Mouse (Mus musculus): ENCODE results near the gene Hsf5.

The Hsf5 gene

GRCm38 (mm10) chr11:87590841-87591525 is 26.0 kb upstream of the Hsf5 start:
- no peak for DNase-seq (ENCODE audit: low read depth)

GRCm38 (mm10) chr11:87591526-87592353 is 25.2 kb upstream of the Hsf5 start, which contains the start of gene Mtmr4:
Mtmr4 (plus strand) TSS chr11:87592162.
- peak; percentile 100 for DNase-seq (ENCODE audit: low read depth)

- DNase-seq (ENCODE audit: low read depth) = no peak
These were observed 24.6 kb upstream of the Hsf5 start for GRCm38 (mm10) chr11:87592354-87592695.

GRCm38 (mm10) chr11:87592713-87593598 is 24.0 kb upstream of the Hsf5 start:
- DNase-seq (ENCODE audit: low read depth) = no peak

- DNase-seq (ENCODE audit: low read depth) = peak; percentile 66
These were observed 21.6 kb upstream of the Hsf5 start for GRCm38 (mm10) chr11:87595327-87595841.

GRCm38 (mm10) chr11:87595976-87596375 is 21.0 kb upstream of the Hsf5 start:
- no peak for DNase-seq (ENCODE audit: low read depth)

GRCm38 (mm10) chr11:87596492-87596891 is 20.5 kb upstream of the Hsf5 start:
- no peak for DNase-seq (ENCODE audit: low read depth)

GRCm38 (mm10) chr11:87597061-87597460 is 19.9 kb upstream of the Hsf5 start:
- DNase-seq (ENCODE audit: low read depth) = no peak

GRCm38 (mm10) chr11:87599395-87600089 is 17.4 kb upstream of the Hsf5 start:
- DNase-seq (ENCODE audit: low read depth) = no peak

GRCm38 (mm10) chr11:87600322-87600853 is 16.6 kb upstream of the Hsf5 start:
- no peak for DNase-seq (ENCODE audit: low read depth)

- no peak for DNase-seq (ENCODE audit: low read depth)
These were observed 14.7 kb upstream of the Hsf5 start for GRCm38 (mm10) chr11:87602234-87602633.

- no peak for DNase-seq (ENCODE audit: low read depth)
These were observed 13.4 kb upstream of the Hsf5 start for GRCm38 (mm10) chr11:87603571-87603970.

- peak; percentile 51 for DNase-seq (ENCODE audit: low read depth)
These were observed 7.7 kb upstream of the Hsf5 start for GRCm38 (mm10) chr11:87609264-87609663.

- DNase-seq (ENCODE audit: low read depth) = no peak
These were observed 5.4 kb upstream of the Hsf5 start for GRCm38 (mm10) chr11:87611547-87611946.

GRCm38 (mm10) chr11:87613972-87614371 is 3.0 kb upstream of the Hsf5 start:
- no peak for DNase-seq (ENCODE audit: low read depth)

- DNase-seq (ENCODE audit: low read depth) = no peak
These were observed 1.4 kb upstream of the Hsf5 start for GRCm38 (mm10) chr11:87615551-87615950.

- DNase-seq (ENCODE audit: low read depth) = no peak
These were observed 1.0 kb upstream of the Hsf5 start for GRCm38 (mm10) chr11:87615952-87616351.

- DNase-seq (ENCODE audit: low read depth) = no peak
These were observed 642 bp downstream of the Hsf5 start for GRCm38 (mm10) chr11:87617606-87618005.

GRCm38 (mm10) chr11:87623160-87623559 is 6.2 kb downstream of the Hsf5 start:
- no peak for DNase-seq (ENCODE audit: low read depth)

- DNase-seq (ENCODE audit: low read depth) = no peak
These were observed 12.9 kb downstream of the Hsf5 start for GRCm38 (mm10) chr11:87629859-87630258.

GRCm38 (mm10) chr11:87638793-87639192 is 21.8 kb downstream of the Hsf5 start:
- no peak for DNase-seq (ENCODE audit: low read depth)

Measured in fibroblast of lung, adult 2 months (primary cell).